Mouse (Mus musculus): ENCODE data around the gene Ptpn21.

DNA sequence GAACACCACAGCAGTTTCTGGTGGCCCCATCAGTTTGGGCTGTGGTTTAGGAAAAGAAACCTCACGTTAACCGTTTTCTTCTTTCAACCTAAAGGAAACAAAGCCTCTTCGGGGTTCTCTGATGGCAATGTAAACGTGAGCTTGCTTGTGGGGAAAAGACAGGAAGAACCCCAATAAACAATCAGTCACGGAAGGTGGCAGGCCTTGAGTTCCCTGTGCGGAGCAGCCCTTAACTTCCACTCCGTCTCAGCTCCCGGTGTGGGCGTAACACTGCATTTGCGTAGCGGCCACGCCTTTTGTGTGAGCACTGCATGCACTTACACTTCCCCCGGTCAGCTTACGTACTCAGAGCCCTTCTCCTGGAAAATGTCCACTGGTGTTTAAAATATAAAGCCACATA lies 59.9 kb downstream of the Ptpn21 start:
- TF ChIP-seq CTCF (IDR thresholded peaks at IDR 0.05; ENCODE audit: insufficient read depth, low read length) (no peak), POLR2A (IDR thresholded peaks at IDR 0.05; ENCODE audit: borderline replicate concordance, extremely low read depth, low read depth, low read length) (no peak)
